Mouse (Mus musculus) thymus, adult 2 months (tissue): ENCODE measurements at regions not wholly inside any gene's neighbourhood (a gene's known extent, or its start where the extent isn't known, plus 50 kb on each side); places are given as distances from the start of the nearest gene placed in this dataset.

ENCODE experiments used
- DNase-seq: peaks from one replicate; pipeline ENCODE4 v3.0.0; 2021
- H3K27ac ChIP-seq: fragments of 200-500 bp; 2 replicates; pipeline ENCODE4 v1.5.1; 2012; ENCODE audit warnings: low read length, control low read depth; ENCODE audit not compliant: control insufficient read depth, insufficient read depth
- H3K27me3 ChIP-seq: fragments of 200-500 bp; 2 replicates; pipeline ENCODE4 v1.6.1; 2012; ENCODE audit warnings: mild to moderate bottlenecking, low read length, moderate library complexity, mixed read lengths; ENCODE audit not compliant: control insufficient read depth, insufficient read depth
- H3K36me3 ChIP-seq: fragments of 200-500 bp; 2 replicates; pipeline ENCODE4 v1.6.1; 2012; ENCODE audit warnings: mild to moderate bottlenecking, low read length, moderate library complexity; ENCODE audit not compliant: control insufficient read depth, insufficient read depth
- H3K4me1 ChIP-seq: fragments of 200-500 bp; replicated peaks from 2 replicates; pipeline ENCODE4 v1.6.1; 2012; ENCODE audit warnings: low read length; ENCODE audit not compliant: control insufficient read depth, insufficient read depth
- H3K4me3 ChIP-seq: fragments of 200-500 bp; 2 replicates; pipeline ENCODE4 v1.5.1; 2012; ENCODE audit warnings: mild to moderate bottlenecking, low read length, control low read depth, moderate library complexity; ENCODE audit not compliant: control insufficient read depth, insufficient read depth
- CTCF ChIP-seq: fragments of 200-500 bp; IDR thresholded peaks from 2 replicates; pipeline ENCODE4 v1.5.1; 2012; ENCODE audit warnings: mild to moderate bottlenecking, control low read depth, low read length, moderate library complexity, borderline replicate concordance; ENCODE audit not compliant: control insufficient read depth, poor library complexity, insufficient read depth; ENCODE audit errors: extremely low read depth
- POLR2A ChIP-seq: fragments of 200-500 bp; IDR thresholded peaks from 2 replicates; pipeline ENCODE4 v1.6.1; 2012; ENCODE audit warnings: mild to moderate bottlenecking, low read length, control low read depth, moderate library complexity; ENCODE audit not compliant: control insufficient read depth, poor library complexity, insufficient read depth; ENCODE audit errors: extremely low read depth
- WGBS: fragments of 180-500 bp; shearing (Covaris S2); methylation state at CpG from one replicate; pipeline ENCODE4 v1.1.7; 2018; 5-methylcytosine and 5-hydroxymethylcytosine counted together

DNA sequence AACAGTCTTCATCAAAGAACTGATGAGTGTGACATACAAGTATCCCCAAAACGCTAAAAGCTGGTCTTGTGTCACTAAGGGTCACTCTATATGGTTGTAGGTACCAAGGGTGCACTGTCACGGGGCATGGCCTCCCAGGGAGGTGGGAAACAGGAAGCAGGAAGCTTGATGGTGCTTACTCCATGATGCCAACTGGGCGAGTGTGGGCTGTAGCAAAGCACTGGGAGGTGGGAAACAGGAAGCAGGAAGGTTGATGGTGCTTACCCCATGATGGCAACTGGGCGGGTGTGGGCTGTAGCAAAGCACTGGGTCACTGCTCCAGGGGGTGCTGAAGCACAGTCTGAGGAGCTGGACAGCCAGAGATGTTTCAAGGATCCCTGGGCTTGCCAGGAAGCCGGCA is 1019.3 kb downstream of the Adam6a start:
- DNase-seq, result no peak
- Histone ChIP-seq H3K36me3 (no peaks in the 10 kb centered on the region), H3K27me3 (no peaks in the 10 kb centered on the region), H3K4me3 (no peak overlapping the region), H3K4me1 (peaks cover 5% of the 10 kb centered on the region; the same call in 1 of the 2 replicates), H3K27ac (no peak overlapping the region)
- TF ChIP-seq CTCF, result no peak
- WGBS, result 80% methylated on average over 5 of the region's 5 CpGs

DNA sequence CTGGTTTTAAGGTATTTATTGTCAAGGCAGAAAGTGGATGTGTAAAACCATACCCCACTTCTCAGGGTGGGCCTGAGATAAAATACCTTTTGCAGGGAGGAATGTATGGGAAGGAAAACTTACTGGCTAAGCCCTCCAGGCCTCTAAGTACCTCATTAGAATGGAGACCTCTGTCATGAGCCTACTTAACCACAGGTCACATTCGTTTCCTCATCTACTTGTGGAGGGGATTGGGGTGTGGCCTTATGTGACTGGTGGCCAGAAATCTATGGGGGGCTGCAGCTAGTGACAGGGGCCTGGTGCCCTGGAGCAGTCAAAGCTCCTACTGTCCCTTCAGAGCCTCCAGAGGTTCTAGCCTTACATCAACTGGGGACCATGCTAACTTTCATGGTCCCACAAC is 1020.0 kb downstream of the Adam6a start:
- no peak for TF ChIP-seq CTCF
- no peak for TF ChIP-seq POLR2A
- H3K4me1 ChIP-seq, result peaks cover 5% of the 10 kb centered on the region; the same call in 1 of the 2 replicates
- 41% methylated on average over 1 of the region's 1 CpGs for whole genome bisulfite sequencing
- no peaks in the 10 kb centered on the region for H3K27me3 ChIP-seq
- H3K4me3 ChIP-seq, result no peak overlapping the region
- DNase-seq, result no peak
- H3K36me3 ChIP-seq, result no peaks in the 10 kb centered on the region
- no peak overlapping the region for H3K27ac ChIP-seq

DNA sequence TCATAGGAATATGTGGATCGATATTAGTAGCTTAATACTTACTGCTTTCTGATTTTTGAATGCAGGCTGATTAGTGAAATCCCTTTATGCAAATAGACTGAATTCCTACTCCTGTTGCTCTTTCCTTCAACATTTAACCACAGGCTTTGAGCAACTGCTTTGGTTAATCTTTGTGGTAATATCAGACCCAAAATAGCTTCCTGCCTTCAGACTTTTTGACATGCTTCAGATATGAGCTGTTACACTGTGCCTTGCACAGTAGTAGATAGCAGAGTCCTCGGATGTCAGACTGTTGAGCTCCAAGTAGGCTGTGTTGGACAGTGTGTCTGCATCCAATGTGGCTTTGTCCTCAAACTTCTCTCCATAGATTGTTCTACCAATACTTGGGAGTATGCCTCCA is 1020.6 kb downstream of the Adam6a start:
- H3K4me1 ChIP-seq, result peaks cover 5% of the 10 kb centered on the region; the same call in 1 of the 2 replicates
- no peak overlapping the region for H3K4me3 ChIP-seq
- TF ChIP-seq POLR2A, result no peak
- TF ChIP-seq CTCF, result no peak
- H3K27ac ChIP-seq, result no peak overlapping the region
- DNase-seq, result no peak
- H3K36me3 ChIP-seq, result no peaks in the 10 kb centered on the region
- 34% methylated on average over 2 of the region's 2 CpGs for WGBS
- no peaks in the 10 kb centered on the region for H3K27me3 ChIP-seq

DNA sequence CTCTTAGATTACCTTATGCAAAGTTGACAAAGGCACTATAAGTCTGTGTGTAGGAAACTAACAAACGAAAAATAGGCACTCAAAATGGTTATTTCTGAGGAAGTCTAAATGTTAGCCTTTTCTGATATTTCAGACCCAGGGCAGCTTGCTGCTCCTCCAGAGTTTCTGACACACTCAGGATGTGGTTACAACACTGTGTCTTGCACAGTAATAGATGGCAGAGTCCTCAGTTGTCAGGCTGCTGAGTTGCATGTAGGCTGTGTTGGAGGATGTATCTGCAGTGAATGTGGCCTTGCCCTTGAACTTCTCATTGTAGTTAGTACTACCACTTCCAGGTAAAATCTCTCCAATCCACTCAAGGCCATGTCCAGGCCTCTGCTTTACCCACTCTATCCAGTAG is 1039.7 kb downstream of the Adam6a start:
- no peak for DNase-seq
- no peaks in the 10 kb centered on the region for H3K27me3 ChIP-seq
- H3K4me1 ChIP-seq, result peaks cover 4% of the 10 kb centered on the region
- no peaks in the 10 kb centered on the region for H3K36me3 ChIP-seq
- no peak for TF ChIP-seq CTCF
- no peak for TF ChIP-seq POLR2A
- H3K4me3 ChIP-seq, result no peak overlapping the region
- no peak overlapping the region for H3K27ac ChIP-seq
- 15% methylated on average over 1 of the region's 1 CpGs for WGBS

DNA sequence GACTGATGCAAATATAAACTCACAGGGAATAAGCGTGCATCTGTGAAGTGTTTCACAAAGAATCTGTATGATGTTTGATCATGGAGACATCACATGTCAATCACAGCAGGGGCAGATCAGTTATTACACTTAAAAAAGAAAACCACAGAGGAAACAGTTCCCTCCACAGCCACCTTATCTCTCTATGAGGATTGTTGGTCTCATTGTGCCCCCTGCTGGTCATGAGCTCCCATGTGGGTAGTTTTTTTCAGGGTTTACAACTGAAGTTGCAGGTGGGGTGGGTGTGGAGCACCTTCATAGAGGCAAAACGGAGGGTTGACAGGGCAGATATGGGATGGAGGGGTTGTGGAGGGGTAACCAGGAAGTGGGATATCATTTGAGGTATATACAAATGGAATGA is 1043.5 kb downstream of the Adam6a start:
- 10% methylated on average over 2 of the region's 2 CpGs for WGBS
- Histone ChIP-seq H3K27me3 (no peaks in the 10 kb centered on the region), H3K27ac (no peak overlapping the region), H3K4me3 (no peak overlapping the region), H3K4me1 (peaks cover 4% of the 10 kb centered on the region), H3K36me3 (no peaks in the 10 kb centered on the region)
- DNase-seq, result peak; percentile 92
- TF ChIP-seq POLR2A (no peak), CTCF (no peak)

DNA sequence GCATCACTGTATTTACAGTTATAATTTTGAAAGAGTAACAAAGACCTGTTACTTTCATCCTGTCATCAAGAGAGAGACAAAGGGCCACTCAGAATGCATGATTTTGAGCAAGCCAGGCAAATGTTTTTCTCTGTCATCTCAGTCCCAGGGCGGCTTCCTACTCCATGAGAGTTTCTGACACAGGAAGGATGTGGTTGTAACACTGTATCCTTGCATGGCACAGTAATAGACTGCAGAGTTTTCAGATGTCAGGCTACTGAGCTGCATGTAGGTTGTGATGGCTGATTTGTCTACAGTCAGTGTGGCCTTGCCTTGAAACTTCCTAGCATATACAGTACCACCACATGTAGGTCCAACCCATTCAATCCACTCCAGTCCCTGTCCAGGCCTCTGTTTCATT is 1054.0 kb downstream of the Adam6a start:
- Histone ChIP-seq H3K27me3 (no peaks in the 10 kb centered on the region), H3K27ac (peak overlapping the region; percentile 64), H3K36me3 (no peaks in the 10 kb centered on the region), H3K4me1 (peaks cover 11% of the 10 kb centered on the region), H3K4me3 (no peak overlapping the region)
- TF ChIP-seq POLR2A, result no peak
- TF ChIP-seq CTCF, result no peak
- DNase-seq, result peak; percentile 69
- 6% methylated on average over 1 of the region's 1 CpGs for WGBS

DNA sequence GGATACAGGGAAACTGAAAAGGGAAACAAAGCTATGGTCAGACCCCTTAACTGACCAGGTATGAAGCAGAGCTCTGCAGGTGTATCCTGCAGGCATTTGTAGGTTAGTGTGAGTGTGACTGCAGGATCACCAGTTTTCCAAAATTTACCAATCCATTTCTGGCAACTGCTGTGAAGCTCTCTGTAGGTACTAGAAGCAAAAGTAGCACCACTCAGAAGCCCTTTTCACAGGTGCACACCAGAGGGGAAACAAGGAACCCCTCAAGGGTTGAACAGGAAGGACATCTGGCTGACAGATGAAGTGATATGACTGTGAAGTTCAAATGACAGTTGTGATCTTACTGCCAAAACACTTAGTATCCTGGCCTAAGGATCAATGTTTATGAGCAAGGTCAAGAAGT is 1065.5 kb downstream of the Adam6a start:
- DNase-seq, result peak; percentile 73
- H3K4me3 ChIP-seq, result no peak overlapping the region
- H3K27ac ChIP-seq, result peak overlapping the region; percentile 82; the same call in 1 of the 2 replicates
- H3K4me1 ChIP-seq, result peaks cover 8% of the 10 kb centered on the region
- no peak for TF ChIP-seq POLR2A
- TF ChIP-seq CTCF, result no peak
- H3K36me3 ChIP-seq, result no peaks in the 10 kb centered on the region
- no peaks in the 10 kb centered on the region for H3K27me3 ChIP-seq

DNA sequence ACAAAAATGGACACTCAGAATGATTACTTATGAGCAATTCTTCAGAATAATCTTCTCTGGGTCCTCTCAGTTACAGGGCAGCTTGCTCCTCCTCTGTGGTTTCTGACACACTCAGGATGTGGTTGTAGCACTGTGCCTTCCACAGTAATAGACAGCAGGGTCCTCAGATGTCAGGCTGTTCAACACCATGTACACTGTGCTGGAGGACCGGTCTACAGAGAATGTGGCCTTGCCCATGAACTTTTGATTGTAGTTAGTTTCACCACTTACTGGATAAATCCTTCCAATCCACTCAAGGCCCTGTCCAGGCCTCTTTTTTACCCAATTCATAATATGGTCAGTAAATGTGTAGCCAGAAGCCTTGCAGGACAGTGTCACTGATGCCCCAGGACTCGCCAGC is 1068.4 kb downstream of the Adam6a start:
- Histone ChIP-seq H3K27ac (peak overlapping the region; percentile 82), H3K36me3 (no peaks in the 10 kb centered on the region), H3K4me3 (no peak overlapping the region), H3K4me1 (peaks cover 14% of the 10 kb centered on the region), H3K27me3 (no peaks in the 10 kb centered on the region)
- TF ChIP-seq CTCF (no peak), POLR2A (no peak)
- WGBS, result 45% methylated on average over 2 of the region's 2 CpGs
- DNase-seq, result peak; percentile 74
